Mouse (Mus musculus): ENCODE measurements around the gene Brca1. TPM values are rescaled to one million over a fixed set of nuclear protein-coding genes. Genes with fewer than 3 reads are reported as not detected.
"Not testable (repeated sequence)": the region's sequence is repeated elsewhere in the genome, so short reads cannot be mapped to it uniquely, and the experiment has no call there.

The Brca1 gene
- total RNA-seq, 1 experiment: 63.5 TPM

- in situ Hi-C loops (cut with MboI; ENCODE audit: low sequenced_read_pairs in 2 of 2, unreplicated experiment in 2 of 2): no loop called here
- H3K4me1 ChIP-seq (ENCODE audit: control insufficient read depth in 2 of 2, insufficient read depth in 2 of 2, low read length in 2 of 2, poor library complexity in 1 of 2): peaks cover 0 to 6% of the 10 kb centered on the region in 2 experiments; a peak in 2 of 4 replicates
Observed at GRCm38 (mm10) chr11:101442127-101442693, 109.5 kb downstream of the Brca1 start, which contains the start of gene Rpl27. Gene Rpl27 (plus strand): TSS chr11:101442298.

GRCm38 (mm10) chr11:101441450-101442126 is 110.2 kb downstream of the Brca1 start:
- H3K27ac ChIP-seq (ENCODE audit: insufficient read depth, low read depth, low read length, poor library complexity, severe bottlenecking); H3K9ac ChIP-seq (ENCODE audit: insufficient read depth, low read depth, low read length, poor library complexity, severe bottlenecking): not testable (repeated sequence)

More at GRCm38 (mm10) chr11:101442127-101442693, 109.5 kb downstream of the Brca1 start, which contains the start of gene Rpl27:
- H3K9me3 ChIP-seq (ENCODE audit: control insufficient read depth, insufficient read depth, low read depth, low read length): no peaks in the 10 kb centered on the region
- peaks cover 25% of the 10 kb centered on the region for H3K36me3 ChIP-seq (ENCODE audit: control insufficient read depth, insufficient read depth, low read length, poor library complexity, severe bottlenecking)
- H3K27ac ChIP-seq (ENCODE audit: insufficient read depth, low read depth, low read length, poor library complexity, severe bottlenecking): peak within 1 kb of the TSS; percentile 87
- TF ChIP-seq HCFC1 (IDR thresholded peaks at IDR 0.05; ENCODE audit: borderline replicate concordance, insufficient read depth, low read length): peak; percentile 94
- TF ChIP-seq ZNF384 (IDR thresholded peaks at IDR 0.05; ENCODE audit: low read depth, low read length): peak; percentile 94
- peak; percentile 69 for TF ChIP-seq CHD2 (IDR thresholded peaks at IDR 0.05; ENCODE audit: low read depth, low read length)
- peak; percentile 27; the same call in 1 of the 2 replicates for TF ChIP-seq MAFK (IDR thresholded peaks at IDR 0.05; ENCODE audit: insufficient read depth, low read depth, low read length)
- no peak for TF ChIP-seq ZC3H11A (IDR thresholded peaks at IDR 0.05; ENCODE audit: borderline replicate concordance, low read depth, low read length)
- peak within 1 kb of the TSS; percentile 87 to 90 for H3K4me3 ChIP-seq (ENCODE audit: insufficient read depth in 1 of 2, low read depth in 1 of 2, low read length in 2 of 2, poor library complexity in 1 of 2, severe bottlenecking in 1 of 2)
- peak within 1 kb of the TSS; percentile 95 for H3K9ac ChIP-seq (ENCODE audit: insufficient read depth, low read depth, low read length, poor library complexity, severe bottlenecking)
- DNase-seq (ENCODE audit: low read depth, low spot score): peak; percentile 99

More at GRCm38 (mm10) chr11:101441450-101442126, 110.2 kb downstream of the Brca1 start:
- in situ Hi-C loops (cut with MboI; ENCODE audit: low sequenced_read_pairs in 2 of 2, unreplicated experiment in 2 of 2); H3K4me1 ChIP-seq (ENCODE audit: control insufficient read depth in 2 of 2, insufficient read depth in 2 of 2, low read length in 2 of 2, poor library complexity in 1 of 2); DNase-seq (ENCODE audit: low read depth, low spot score); H3K9me3 ChIP-seq (ENCODE audit: control insufficient read depth, insufficient read depth, low read depth, low read length): not testable (repeated sequence)
- TF ChIP-seq ZNF384 (IDR thresholded peaks at IDR 0.05; ENCODE audit: low read depth, low read length): 0 out of 2 replicates have a peak, but pooled peaks have one; percentile 33
- Histone ChIP-seq H3K4me3 (ENCODE audit: insufficient read depth in 1 of 2, low read depth in 1 of 2, low read length in 2 of 2, poor library complexity in 1 of 2, severe bottlenecking in 1 of 2) (peak overlapping the region in 1 of 2 experiments; percentile 22; a peak in 1 of 4 replicates), H3K36me3 (ENCODE audit: control insufficient read depth, insufficient read depth, low read length, poor library complexity, severe bottlenecking) (peaks cover 25% of the 10 kb centered on the region)

Other genes with a start within 250 kb of the Brca1 start
- gene Becn1, start 249.7 kb downstream of the Brca1 start, total RNA-seq (2012; rRNA removed): 80.6 and 89.2 TPM in 2 replicates
- gene Psme3, start 235.7 kb downstream of the Brca1 start, total RNA-seq (2012; rRNA removed): 40.0 and 57.0 TPM in 2 replicates
- 4.6 and 5.0 TPM in 2 replicates for gene Aoc2, start 226.9 kb downstream of the Brca1 start, total RNA-seq (2012; rRNA removed)
- 0.62 and 0.95 TPM in 2 replicates for gene Aoc3, start 221.3 kb downstream of the Brca1 start, total RNA-seq (2012; rRNA removed)
- gene G6pc, start 184.4 kb downstream of the Brca1 start, total RNA-seq (2012; rRNA removed): not detected in 2 replicates
- 73.2 and 79.4 TPM in 2 replicates for gene Aarsd1, start 134.3 kb downstream of the Brca1 start, total RNA-seq (2012; rRNA removed)
- gene Gm27029, start 127.2 kb downstream of the Brca1 start, total RNA-seq (2012; rRNA removed): 1.3 and 5.4 TPM in 2 replicates
- gene Rundc1, start 126.9 kb downstream of the Brca1 start, total RNA-seq (2012; rRNA removed): 6.9 and 7.6 TPM in 2 replicates
- gene Ptges3l, start 126.6 kb downstream of the Brca1 start, total RNA-seq (2012; rRNA removed): 3.2 and 3.4 TPM in 2 replicates
- gene Rpl27, start 109.7 kb downstream of the Brca1 start, total RNA-seq (2012; rRNA removed): 1,298 and 1,307 TPM in 2 replicates
- 5.0 and 9.1 TPM in 2 replicates for gene Ifi35, start 103.5 kb downstream of the Brca1 start, total RNA-seq (2012; rRNA removed)
- 8.9 and 10.4 TPM in 2 replicates for gene Rnd2, start 87.0 kb downstream of the Brca1 start, total RNA-seq (2012; rRNA removed)
- 41.9 and 57.5 TPM in 2 replicates for gene Vat1, start 85.7 kb downstream of the Brca1 start, total RNA-seq (2012; rRNA removed)
- 101 and 103 TPM in 2 replicates for gene Nbr1, start 194 bp upstream of the Brca1 start, total RNA-seq (2012; rRNA removed)
- gene Tmem106a, start 30.3 kb upstream of the Brca1 start, total RNA-seq (2012; rRNA removed): 5.8 and 7.0 TPM in 2 replicates
- gene Gm11634, start 47.3 kb upstream of the Brca1 start, total RNA-seq (2012; rRNA removed): not detected in 2 replicates
- gene Rdm1, start 75.2 kb upstream of the Brca1 start, total RNA-seq (2012; rRNA removed): 81.1 and 99.0 TPM in 2 replicates
- 11.2 and 13.8 TPM in 2 replicates for gene Arl4d, start 113.6 kb upstream of the Brca1 start, total RNA-seq (2012; rRNA removed)
- 43.6 and 51.7 TPM in 2 replicates for gene Dhx8, start 181.0 kb upstream of the Brca1 start, total RNA-seq (2012; rRNA removed)
- gene Etv4, start 233.4 kb upstream of the Brca1 start, total RNA-seq (2012; rRNA removed): 78.8 and 84.0 TPM in 2 replicates

All from ES-E14 (cell line).